Mouse (Mus musculus) thymus, postnatal 14 days (tissue): ENCODE data around the gene Rnf180.

Experiments used
- DNase-seq: peaks from one replicate; pipeline ENCODE4 v3.0.0; 2021

Rnf180 gene

GRCm38 (mm10) chr13:105249599-105249998 lies 45.0 kb downstream of the Rnf180 start:
- DNase-seq, result no peak

DNA sequence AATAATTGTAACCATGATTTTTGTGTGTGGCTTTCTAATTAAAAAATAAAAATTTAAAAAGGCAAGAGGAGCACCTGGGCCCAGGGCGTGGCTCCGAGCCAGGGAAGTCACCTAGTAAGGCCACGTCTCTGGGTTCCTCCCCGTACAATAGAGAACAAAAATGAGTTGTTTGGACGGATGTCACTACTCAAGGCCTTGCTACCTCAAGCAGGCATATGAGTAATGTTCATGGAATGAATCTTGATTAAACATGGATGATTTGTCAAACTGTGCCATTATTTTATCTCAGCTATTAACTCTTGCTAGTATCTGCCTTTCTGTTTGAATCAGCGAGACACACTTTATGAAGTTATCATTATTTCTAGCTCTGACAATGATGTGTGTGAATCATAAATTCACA lies 46.9 kb downstream of the Rnf180 start:
- no peak for DNase-seq

- DNase-seq, result no peak
Observed at GRCm38 (mm10) chr13:105240810-105241209, 53.8 kb downstream of the Rnf180 start.

DNA sequence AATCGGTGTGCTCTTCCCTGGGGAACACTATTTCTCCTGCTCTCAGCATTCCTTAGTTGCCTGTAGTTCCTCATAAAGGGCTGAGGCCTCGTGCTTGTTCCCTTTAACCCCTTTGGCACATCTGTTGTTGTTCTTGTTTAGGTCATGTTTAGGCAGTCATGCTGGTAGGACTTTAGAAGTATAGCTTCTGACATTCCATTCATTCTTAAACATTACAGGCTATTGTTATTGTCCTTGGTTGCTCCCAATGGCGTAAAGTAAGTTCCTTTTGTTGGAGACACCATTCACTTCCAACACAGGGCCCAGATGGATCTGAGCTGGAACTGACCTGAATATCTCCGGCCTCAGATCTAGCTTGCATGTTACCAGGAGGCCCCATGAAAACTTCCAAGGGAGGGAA lies 67.5 kb downstream of the Rnf180 start:
- DNase-seq, result no peak

- peak; percentile 6 for DNase-seq
Observed at GRCm38 (mm10) chr13:105224048-105224447, 70.6 kb downstream of the Rnf180 start.

- DNase-seq, result no peak
Observed at GRCm38 (mm10) chr13:105223147-105223546, 71.5 kb downstream of the Rnf180 start.

DNA sequence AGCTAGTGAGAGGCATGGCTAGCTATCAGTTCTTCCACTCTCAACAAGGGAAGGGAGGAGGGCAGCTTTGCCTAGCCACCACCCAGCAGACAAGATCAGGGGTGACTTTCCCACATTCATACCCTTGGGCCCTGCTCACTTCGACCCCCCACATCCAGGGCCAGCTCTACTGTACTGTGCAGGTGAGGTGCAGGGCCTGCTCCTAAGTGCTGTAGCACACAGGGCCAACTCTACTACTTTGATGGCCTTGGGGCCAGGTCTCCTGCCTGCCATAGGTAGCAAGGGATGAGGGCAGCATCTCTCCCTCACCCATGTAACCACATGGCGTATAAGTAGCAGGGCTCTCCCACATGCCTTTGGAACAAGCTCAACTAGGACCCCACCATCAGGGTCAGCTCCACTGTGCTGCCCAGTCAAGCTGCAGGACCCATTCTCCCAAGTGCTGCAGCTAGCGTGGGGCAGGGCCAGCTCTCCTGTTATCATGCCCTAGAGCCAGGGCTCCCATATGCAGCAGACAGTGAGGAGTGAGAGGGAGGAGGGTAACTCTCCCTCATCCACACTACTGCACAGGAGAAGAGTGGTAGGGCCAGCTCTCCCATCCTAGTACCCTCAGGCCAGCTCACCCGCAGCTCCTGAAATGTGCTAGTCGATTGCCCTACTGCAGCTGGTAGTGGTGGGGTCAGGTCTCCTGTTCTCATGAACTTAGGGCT lies 72.4 kb downstream of the Rnf180 start:
- no peak for DNase-seq

DNA sequence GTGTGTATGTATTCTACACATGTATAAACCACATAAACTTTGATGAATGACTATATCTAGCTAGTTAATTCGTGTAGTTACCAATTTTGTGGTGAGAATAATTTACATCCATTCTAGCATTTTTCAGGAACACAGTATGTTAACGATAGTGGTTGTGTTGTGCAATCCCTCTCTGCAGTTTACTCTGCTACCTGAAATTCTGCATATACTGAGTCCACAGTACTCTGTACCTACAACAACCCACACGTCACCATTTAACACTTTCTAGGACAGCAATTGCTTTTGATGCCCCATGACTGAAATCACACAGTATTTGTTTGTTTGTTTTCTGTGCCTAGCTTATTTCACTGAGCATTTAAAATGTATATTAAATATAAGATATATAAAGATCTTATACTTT lies 83.9 kb downstream of the Rnf180 start:
- no peak for DNase-seq

GRCm38 (mm10) chr13:105203851-105204250 lies 90.8 kb downstream of the Rnf180 start:
- no peak for DNase-seq

DNA sequence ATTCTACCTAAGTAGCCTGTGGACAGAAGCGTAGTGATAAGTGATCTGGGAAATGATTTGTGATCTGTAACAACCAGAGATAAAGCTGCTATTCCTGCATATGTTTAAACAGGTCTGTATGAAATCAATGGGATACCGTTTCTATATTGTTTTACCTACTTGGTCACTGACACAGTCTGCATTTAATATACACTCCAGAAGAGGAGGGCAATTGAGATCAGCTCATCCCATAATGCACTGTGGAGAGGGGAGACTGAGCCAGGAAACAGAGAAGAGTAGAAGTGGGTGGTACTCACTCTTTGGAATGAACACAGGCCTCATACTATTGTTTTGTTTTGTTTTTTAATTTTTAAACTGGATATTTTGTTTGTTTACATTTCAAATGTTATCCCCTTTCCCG lies 96.0 kb downstream of the Rnf180 start:
- no peak for DNase-seq

DNA sequence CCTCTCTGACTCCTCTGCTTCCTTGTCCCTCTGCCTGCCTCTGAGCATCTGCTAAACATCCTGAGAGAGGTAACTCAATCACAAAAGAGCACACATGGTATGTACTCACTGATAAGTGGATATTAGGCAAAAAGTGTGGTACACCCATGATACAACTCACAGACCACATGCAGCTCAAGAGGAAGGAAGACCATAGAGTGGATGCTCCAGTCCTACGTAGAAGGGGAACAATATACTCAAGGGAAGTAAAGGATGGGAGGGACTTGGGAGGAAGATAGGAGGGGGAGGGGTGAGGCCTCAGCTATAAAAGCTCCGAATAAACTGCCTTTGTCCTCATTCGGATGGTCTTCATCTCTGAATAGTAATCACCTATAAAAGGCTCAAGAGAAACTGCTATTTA lies 96.6 kb downstream of the Rnf180 start:
- DNase-seq, result no peak

GRCm38 (mm10) chr13:105193583-105193982 lies 101.0 kb downstream of the Rnf180 start:
- DNase-seq, result no peak

- DNase-seq, result no peak
Observed at GRCm38 (mm10) chr13:105188730-105189129, 105.9 kb downstream of the Rnf180 start.

GRCm38 (mm10) chr13:105180781-105181180 lies 113.8 kb downstream of the Rnf180 start:
- no peak for DNase-seq

DNA sequence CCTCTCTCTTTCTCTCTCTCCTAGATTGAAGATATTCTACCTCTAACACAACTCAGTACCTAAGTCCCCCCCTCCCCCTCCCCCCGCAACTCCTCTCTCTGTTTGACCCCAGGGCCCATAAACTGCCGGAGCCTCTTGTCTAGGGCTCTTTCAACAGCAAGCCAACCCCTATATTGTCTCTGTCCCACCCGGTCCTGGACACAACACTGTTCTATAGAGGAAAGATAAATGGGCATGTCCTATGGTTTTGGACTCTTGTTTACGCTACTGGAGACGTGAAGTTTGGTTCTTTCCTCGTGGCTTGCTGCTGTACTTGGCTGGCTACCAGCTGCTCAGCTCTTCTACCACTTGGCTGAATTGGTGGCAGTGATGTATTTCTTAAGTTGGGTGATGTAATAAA lies 129.2 kb downstream of the Rnf180 start:
- no peak for DNase-seq

- peak; percentile 59 for DNase-seq
Observed at GRCm38 (mm10) chr13:105153955-105154354, 140.7 kb downstream of the Rnf180 start.

DNA sequence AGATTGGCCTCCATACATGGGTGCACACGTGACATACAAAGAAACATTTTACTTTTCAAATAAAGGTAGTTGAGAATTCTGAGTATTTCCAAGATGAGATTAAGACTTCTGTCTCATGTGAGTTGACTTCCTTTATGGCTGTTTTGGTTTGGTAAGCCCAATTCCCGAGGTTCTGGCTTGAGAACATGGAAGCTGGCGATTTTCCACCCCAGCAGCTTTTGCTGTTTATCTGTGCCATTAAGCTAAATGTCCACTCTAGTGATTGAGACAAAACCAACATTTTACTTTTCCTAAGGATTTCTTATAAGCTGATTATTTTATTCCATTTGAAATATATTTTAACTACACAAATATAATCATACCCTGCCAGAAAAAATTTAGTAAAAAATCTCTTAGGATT lies 144.6 kb downstream of the Rnf180 start:
- DNase-seq, result no peak

- DNase-seq, result no peak
Observed at GRCm38 (mm10) chr13:105147795-105148418, 146.7 kb downstream of the Rnf180 start.

DNA sequence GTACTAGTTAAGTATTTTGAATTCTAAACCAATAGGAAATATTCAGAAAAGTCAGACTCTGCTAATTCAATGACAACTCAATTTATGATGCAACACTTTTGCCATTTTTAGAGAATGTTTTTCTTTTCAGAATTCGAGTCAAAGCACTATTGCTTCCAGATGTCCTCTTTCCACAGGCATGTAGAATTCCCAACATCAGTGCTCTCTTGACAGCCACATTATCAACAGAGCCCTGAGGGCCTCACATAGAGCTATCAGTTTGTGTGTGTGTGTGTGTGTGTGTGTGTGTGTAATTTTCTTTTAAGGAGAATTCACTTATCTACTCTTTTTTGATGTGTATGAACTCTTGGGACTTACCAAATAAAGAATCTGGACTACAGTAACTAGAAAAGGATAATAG lies 147.8 kb downstream of the Rnf180 start:
- DNase-seq, result no peak

DNA sequence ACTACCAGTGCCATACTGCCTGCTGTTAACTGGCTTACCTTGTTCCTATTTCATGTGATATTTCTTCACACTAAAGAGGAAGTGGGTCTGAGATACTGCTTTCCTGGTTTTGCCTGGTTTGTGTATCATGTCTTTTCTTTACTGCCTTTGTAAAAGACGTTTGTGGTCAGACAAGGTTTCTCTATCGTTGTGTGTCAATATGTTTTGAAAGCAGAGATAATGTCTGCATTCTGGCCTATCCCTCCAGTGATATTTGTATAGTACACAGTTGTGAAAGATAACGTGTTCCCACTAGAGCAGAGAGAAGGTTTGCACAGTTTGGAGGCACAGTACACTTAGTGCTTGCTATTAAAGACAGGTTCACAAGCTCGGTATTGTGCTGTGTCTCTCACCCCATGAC lies 154.7 kb downstream of the Rnf180 start:
- no peak for DNase-seq

- DNase-seq, result no peak
Observed at GRCm38 (mm10) chr13:105134397-105134796, 160.2 kb downstream of the Rnf180 start.

DNA sequence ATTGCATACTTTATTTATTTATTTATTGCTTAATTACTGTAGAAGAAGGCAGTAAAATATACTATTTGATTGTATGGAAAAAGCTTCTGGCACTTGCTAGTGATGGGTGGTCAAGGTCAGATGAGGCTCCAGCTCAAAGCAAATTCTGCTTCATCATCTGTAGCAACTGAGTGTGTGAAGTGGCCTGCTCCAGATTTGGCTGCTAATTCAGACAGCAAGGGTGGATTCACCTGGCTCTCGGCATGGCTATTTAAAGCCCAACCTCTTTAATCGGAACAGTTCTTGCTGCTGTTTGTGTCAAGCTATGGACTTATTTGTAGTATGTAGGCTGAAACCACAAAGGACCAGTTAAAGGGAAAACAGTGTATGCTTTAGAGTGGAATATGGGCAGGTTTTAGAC lies 161.8 kb downstream of the Rnf180 start:
- no peak for DNase-seq

- DNase-seq, result no peak
Observed at GRCm38 (mm10) chr13:105132370-105132769, 162.2 kb downstream of the Rnf180 start.

DNA sequence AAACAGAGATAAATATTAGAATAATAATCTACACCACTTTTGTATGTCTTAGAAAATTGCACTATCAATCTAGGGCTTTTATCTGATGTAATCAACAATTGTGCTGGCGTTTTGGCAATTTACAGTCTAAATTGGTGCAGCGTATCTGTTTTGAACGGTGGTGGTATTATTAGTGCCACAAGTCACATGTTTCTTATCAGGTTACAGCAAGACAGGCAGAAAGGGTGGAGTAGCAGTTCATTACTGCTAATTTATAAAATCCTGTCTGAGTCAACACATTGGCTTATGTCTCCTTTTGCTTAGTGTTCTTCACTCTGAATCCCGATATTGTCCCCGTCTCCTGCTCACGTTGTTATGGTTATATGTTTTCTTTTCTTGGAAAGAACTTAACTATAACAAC lies 164.5 kb downstream of the Rnf180 start:
- DNase-seq, result no peak

GRCm38 (mm10) chr13:105122092-105122491 lies 172.5 kb downstream of the Rnf180 start:
- no peak for DNase-seq
